Mouse (Mus musculus) small intestine, adult 2 months (tissue): ENCODE data around the gene Cdca5.

Experiments used
- CTCF ChIP-seq: fragments of 200-500 bp; IDR thresholded peaks from 2 replicates; pipeline ENCODE4 v1.5.1; 2012; ENCODE audit warnings: low read depth, mild to moderate bottlenecking, control low read depth, inconsistent platforms, low read length, moderate library complexity, mixed read lengths; ENCODE audit not compliant: insufficient replicate concordance, insufficient read length; ENCODE audit errors: extremely low read depth
- POLR2A ChIP-seq: fragments of 200-500 bp; IDR thresholded peaks from 2 replicates; pipeline ENCODE4 v1.6.1; 2012; ENCODE audit warnings: low read depth, mild to moderate bottlenecking, control low read depth, inconsistent platforms, low read length, moderate library complexity

DNA sequence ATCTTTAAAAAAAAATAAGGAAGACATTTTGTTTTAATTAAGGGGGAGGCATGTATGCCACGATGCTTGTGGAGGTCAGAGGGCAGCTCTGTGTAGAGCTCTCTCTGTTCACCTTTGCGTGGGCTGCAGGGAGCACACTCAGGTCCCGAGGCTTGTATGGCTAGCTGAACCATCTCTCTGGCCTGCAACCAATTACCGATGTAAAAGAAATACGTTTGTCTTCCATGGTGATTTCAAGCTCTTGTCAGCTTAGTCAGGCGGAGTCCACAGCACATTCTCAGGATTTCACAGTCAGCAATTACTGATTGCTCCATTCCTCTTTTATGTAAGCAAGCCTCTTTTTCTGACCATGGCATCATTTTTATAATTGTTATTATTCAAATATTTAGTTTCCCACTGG is 16.4 kb downstream of the Cdca5 start:
- no peak for TF ChIP-seq CTCF
- TF ChIP-seq POLR2A = no peak
